Mouse (Mus musculus) lung, postnatal 25 days (tissue): ENCODE measurements at regions not wholly inside any gene's neighbourhood (a gene's known extent, or its start where the extent isn't known, plus 50 kb on each side); places are given as distances from the start of the nearest gene placed in this dataset.
A peak's percentile ranks its signal among the peaks of the same experiment; 100 is the strongest.
"Not testable (repeated sequence)": the region's sequence is repeated elsewhere in the genome, so short reads cannot be mapped to it uniquely, and the experiment has no call there.

Experiments used
- DNase-seq: peaks from one replicate; pipeline ENCODE4 v3.0.0; 2022; ENCODE audit warnings: low spot score

- DNase-seq: no peak
Measured at GRCm38 (mm10) chr7:39727935-39728557, 210.5 kb downstream of the Zfp619 start.

GRCm38 (mm10) chr7:39728930-39729329, 211.4 kb downstream of the Zfp619 start:
- DNase-seq: no peak

DNA sequence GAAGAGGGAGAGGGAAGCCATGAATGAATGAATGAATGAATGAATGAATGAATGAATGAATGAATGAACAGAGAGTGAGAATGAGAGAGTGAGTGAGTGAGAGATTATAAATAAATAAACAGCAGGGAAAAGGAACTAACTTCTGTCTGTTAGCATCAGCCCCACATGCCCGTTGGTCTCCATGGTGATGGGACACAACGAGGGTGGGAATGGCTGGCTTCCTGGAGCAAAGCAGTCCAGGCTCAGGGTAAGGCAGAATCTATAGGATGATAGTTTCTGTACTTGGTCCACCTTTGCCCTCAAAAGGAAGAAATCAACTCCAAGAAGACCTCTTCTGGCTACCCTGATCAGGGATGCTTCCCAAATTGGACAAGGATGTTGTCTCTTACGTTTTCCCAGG, 212.2 kb downstream of the Zfp619 start:
- DNase-seq: no peak

DNA sequence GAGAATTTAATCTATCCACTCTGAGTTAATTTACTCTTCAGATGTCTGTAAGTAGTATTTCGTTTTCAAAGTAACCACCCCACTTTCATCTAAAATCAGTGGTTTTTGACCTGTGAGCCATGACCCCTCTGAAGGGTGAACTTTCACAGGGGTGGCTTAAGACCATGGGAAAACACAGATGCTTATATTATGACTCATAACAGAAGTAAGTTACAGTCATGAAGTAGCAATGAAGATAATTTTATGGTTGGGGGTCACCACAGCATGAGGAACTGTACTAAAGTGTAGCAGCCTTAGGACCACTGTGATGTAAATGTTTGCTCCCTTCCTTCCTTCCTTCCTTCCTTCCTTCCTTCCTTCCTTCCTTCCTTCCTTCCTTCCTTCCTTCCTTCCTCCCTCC, 215.2 kb downstream of the Zfp619 start:
- DNase-seq: no peak

DNA sequence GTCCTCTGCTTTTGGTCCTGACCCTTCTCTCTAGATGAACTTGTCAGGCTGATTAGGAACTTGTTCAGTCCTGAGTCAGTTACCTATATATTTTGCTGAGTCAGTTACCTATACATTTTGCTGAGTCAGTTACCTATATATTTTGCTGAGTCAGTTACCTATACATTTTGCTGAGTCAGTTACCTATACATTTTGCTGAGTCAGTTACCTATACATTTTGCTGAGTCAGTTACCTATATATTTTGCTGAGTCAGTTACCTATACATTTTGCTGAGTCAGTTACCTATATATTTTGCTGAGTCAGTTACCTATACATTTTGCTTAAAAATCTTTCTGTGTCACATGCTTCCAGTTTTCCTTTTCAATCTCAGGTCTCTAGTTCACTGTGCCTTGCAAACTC, 230.8 kb downstream of the Zfp619 start:
- DNase-seq: not testable (repeated sequence)

DNA sequence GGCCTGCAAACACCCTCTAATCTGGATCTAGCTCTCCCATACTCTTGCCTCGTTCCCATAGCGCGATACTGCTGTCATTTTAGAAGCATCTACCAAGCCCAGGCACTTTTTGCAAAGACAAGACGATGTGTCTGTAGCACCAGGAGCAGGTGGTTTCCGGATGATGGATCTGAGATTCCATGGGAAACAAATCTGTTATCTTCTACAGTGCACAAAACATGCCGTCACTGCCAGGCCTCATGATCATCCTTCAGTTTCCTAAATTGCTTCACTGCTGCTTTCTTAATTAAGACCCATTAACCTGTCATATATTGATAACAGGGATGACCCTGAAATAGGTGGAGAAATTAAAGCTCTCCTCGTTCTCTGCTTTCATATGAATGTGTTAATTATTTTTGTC, 232.9 kb downstream of the Zfp619 start:
- no peak for DNase-seq

DNA sequence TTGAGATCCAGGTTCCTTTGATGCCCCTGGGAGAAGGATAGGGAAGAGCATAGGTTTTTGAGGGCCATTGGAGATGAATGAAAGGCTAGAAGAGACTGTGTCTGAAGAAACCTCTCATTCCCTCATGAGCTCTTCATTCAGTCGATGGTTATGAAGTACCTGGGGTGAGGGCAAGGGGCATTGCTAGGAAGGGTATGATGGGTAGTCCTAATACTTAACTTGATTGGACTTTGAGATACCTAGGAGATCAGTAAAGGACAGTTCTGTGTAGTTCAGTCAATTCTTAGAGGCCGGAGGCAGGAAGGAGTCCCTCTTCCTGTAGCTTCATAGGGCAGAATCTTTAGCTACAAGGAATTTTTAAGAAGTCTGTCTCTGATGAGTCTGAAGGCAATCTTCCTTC, 246.8 kb downstream of the Zfp619 start:
- no peak for DNase-seq

DNA sequence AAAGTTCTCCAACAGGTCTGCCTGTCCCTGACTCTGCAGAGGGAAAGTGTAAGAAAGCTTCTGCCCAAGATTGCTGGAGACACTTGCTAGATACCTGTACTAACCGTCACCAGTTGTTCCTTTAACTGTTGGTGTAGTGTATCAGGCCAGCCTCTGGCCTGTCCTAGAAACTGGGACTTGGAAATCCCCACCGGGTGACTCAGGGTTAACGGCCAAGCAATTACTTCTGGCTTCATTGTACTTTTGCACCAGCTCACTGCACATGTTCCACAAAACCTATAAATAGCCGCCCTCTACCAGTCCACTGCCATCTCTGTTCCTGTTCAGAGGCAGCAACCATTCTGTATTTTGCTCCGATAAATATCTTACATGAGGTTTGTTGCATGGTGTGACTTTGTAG, 247.5 kb downstream of the Zfp619 start:
- DNase-seq: no peak

GRCm38 (mm10) chr7:39773291-39773690, 255.7 kb downstream of the Zfp619 start:
- DNase-seq: no peak

DNA sequence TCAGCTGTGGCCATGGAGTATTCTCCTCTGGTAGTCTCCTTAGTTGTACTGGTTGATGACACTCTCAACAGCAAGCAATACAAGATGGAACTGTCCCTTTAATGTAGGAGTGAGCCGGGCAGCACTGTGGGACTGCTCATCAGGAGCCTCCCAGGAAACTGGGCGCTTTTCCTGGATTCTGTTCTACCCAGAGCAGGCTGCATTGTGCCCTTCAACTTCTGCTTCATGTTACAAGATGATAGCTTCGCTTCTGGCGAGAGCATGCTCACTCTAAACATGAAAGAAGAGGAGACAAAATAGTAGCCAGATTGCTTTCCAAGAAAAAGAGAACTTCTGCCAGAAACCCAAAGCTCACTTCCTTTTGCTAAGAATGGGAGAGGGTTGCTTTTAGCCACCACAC, 271.8 kb downstream of the Zfp619 start:
- DNase-seq: no peak

- no peak for DNase-seq
Measured at GRCm38 (mm10) chr7:39789880-39790279, 272.3 kb downstream of the Zfp619 start.

DNA sequence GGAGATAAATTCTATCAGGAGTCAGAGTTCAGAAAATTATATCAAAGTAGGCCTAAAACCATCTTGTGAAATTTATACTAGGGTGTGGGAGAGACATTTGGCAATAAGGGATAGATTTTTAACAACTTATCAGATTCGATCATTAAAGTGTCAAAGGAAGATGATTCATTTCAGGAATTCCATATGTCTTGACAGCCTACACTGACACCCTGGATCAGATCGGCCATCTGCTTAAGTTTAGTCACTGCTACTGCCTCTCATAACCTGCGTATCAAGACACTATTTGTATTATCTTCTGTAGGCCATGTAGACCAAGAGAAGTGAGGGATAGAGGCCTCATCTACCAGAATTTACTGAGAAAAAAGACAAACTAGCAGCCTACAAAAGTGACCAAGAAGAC, 277.2 kb downstream of the Zfp619 start:
- no peak for DNase-seq

DNA sequence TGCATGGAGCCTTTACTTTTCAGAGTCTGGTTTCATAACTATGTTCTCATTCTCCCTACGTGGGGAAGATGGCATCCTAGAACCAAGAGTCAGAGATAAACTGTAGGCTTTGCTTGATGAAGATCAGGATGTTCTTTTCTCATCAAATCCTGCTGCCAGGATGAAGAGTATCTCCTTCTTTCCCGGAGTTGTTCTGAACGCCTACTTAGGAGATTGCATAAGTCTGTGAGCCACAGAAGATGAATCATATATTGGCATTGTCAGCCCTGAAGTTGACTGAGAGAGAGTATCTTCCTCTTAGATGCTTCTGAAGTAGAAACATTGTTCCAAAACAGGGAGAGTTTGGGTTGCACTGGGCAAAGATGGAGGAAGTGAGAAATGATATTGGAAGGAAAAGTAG, 286.7 kb downstream of the Zfp619 start:
- DNase-seq: no peak

GRCm38 (mm10) chr7:39818036-39818435, 300.5 kb downstream of the Zfp619 start:
- DNase-seq: no peak

DNA sequence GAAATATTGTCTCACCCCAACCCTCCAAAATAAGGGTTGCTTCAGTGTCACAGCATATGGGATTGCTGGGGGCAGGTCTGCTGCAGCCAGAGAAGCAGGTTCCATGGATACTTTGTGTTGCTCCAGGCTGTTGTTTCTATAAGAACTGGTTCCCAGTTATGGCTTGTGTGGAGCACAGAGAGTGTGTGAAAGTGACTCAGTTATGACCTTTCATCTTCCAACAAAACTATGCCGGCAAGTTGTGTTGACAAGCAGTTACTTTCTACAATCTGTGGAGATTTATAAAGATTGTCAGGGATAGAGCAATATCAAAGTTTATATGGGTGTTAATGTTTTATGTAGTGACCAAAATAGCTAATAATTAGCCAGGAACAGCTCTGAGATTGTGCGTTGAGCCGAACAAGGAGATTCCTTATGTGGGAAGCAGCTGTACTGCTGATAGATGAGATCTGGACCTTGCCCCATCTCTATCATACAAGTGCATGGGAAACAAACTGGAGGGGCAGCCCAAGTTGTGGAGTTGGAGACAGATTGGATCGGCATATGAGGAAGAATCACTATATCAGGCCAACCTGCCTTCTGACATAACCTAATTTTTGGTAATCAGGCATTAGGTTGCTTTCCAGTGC, 305.1 kb downstream of the Zfp619 start:
- no peak for DNase-seq

GRCm38 (mm10) chr7:39828378-39828777, 310.8 kb downstream of the Zfp619 start:
- DNase-seq: no peak

DNA sequence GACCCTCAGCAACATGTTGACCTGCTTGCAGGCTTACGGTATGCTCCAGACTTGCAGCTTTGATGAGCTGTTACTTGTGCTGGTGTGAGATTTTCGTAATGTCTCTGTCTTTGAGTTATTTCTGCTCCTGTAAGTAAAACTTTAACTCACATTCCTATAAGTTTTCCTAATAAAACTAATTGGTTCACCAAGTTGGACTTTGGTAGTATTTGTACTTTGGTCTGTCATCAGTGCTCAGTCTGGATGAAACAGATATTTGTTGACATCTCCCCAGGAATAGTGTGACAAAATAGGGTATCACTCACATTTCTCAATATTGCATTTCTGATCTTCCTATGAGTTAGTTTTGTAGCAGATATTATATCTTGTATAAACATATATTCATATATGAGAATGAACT, 313.3 kb downstream of the Zfp619 start:
- no peak for DNase-seq

DNA sequence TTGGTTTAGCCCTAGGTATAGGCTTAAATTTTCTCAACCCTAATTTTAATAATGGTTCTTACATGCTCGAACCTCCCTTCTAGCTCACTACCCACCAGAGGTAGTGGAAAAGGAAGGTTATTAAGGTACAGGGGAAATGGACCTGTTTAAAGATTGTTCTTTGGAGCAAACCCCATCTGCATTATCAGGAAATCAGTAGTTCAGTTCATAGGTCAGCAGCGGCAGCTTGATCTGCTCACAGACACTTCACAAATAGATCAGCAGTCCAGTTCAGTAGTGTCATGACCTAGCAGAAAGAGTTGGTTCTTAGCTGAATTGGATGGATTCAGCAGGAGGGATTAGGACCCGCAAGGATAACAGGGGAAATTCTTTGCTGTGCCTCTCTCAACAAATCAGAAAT, 324.4 kb downstream of the Zfp619 start:
- no peak for DNase-seq

GRCm38 (mm10) chr7:39847914-39848782, 330.6 kb downstream of the Zfp619 start:
- DNase-seq: peak; percentile 21

- no peak for DNase-seq
Measured at GRCm38 (mm10) chr7:39857301-39857700, 339.7 kb downstream of the Zfp619 start.

GRCm38 (mm10) chr7:39862835-39863234, 345.3 kb downstream of the Zfp619 start:
- DNase-seq: no peak

- no peak for DNase-seq
Measured at GRCm38 (mm10) chr7:39864130-39864529, 346.6 kb downstream of the Zfp619 start.

DNA sequence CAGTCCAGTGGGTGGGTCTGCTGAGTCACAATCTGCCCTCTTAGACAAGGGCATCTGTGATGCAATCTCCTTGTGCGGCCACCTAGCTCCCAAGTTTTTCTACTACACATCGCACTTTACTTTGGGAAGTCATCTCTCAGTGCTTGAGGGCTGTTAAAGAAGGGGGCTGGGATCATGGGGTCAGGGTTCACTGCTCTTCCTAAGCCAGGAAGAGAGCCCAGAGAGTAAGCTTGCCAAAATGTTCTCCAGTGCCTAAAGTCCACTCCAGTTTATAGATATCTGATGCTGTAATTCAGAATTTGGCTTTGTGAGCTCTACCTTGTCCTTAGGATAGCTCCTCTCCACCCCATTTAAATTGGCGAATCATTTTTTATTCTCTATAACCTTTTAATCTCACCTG, 347.2 kb downstream of the Zfp619 start:
- no peak for DNase-seq
